Mouse (Mus musculus) liver, embryonic 14.5 days (tissue): ENCODE results near the gene Arhgap22. TPM values are rescaled to one million over a fixed set of nuclear protein-coding genes. Genes with fewer than 3 reads are reported as not detected.
A peak's percentile ranks its signal among the peaks of the same experiment; 100 is the strongest.

ENCODE experiments used
- ATAC-seq: fragments of 200-750 bp; cut with Nextera tagmentation; 2 replicates; pipeline ENCODE4 v1.8.0; 2017; ENCODE audit warnings: moderate number of reproducible peaks, mild to moderate bottlenecking, moderate library complexity; ENCODE audit not compliant: insufficient read depth
- DNase-seq, 3 experiments: peaks; one replicate each; pipeline ENCODE4 v3.0.0-alpha.2; 2012 to 2013; ENCODE audit warnings: low read depth in 3 of 3, low spot score in 3 of 3
- H3K27ac ChIP-seq: fragments of 300-500 bp; sonication (generic); 2 replicates; pipeline ENCODE4 v1.5.1; 2014; ENCODE audit warnings: moderate library complexity, mild to moderate bottlenecking, control low read depth, inconsistent platforms
- H3K27me3 ChIP-seq: fragments of 300-500 bp; sonication (generic); 2 replicates; pipeline ENCODE4 v1.6.1; 2014; ENCODE audit warnings: mild to moderate bottlenecking, low read length, moderate library complexity; ENCODE audit not compliant: control insufficient read depth, insufficient read depth
- H3K36me3 ChIP-seq: fragments of 300-500 bp; sonication (generic); replicated peaks from 2 replicates; pipeline ENCODE4 v1.6.1; 2014; ENCODE audit warnings: low read depth; ENCODE audit not compliant: control insufficient read depth, insufficient read depth
- H3K4me1 ChIP-seq, 2 experiments: fragments of 200-500 bp in 1 of 2; fragments of 300-500 bp in 1 of 2; sonication (generic) in 1 of 2; replicated peaks; 2 replicates each; pipeline ENCODE4 v1.6.1; 2012 to 2014; ENCODE audit warnings: antibody characterized with exemption in 1 of 2, inconsistent platforms in 1 of 2, low read length in 1 of 2; ENCODE audit not compliant: control insufficient read depth in 2 of 2, insufficient read depth in 2 of 2
- H3K4me2 ChIP-seq: fragments of 300-500 bp; sonication (generic); 2 replicates; pipeline ENCODE4 v1.6.1; 2014; ENCODE audit warnings: low read depth, mild to moderate bottlenecking, control low read depth, moderate library complexity
- H3K4me3 ChIP-seq, 2 experiments: fragments of 200-500 bp in 1 of 2; fragments of 300-500 bp in 1 of 2; sonication (generic) in 1 of 2; 2 replicates each; pipeline ENCODE4 v1.5.1; 2012 to 2014; ENCODE audit warnings: low read depth in 2 of 2, low read length in 2 of 2, mild to moderate bottlenecking in 2 of 2, control low read depth in 1 of 2, inconsistent platforms in 1 of 2, moderate library complexity in 1 of 2; ENCODE audit not compliant: insufficient read depth in 1 of 2
- H3K9ac ChIP-seq: fragments of 300-500 bp; sonication (generic); replicated peaks from 2 replicates; pipeline ENCODE4 v1.6.1; 2014; ENCODE audit warnings: mild to moderate bottlenecking, control low read depth, moderate library complexity
- H3K9me3 ChIP-seq: fragments of 300-500 bp; sonication (generic); 2 replicates; pipeline ENCODE4 v1.6.1; 2016; ENCODE audit warnings: low read length, mixed read lengths; ENCODE audit not compliant: control insufficient read depth
- CTCF ChIP-seq: IDR thresholded peaks from 2 replicates; pipeline ENCODE4 v1.5.1; 2016; ENCODE audit warnings: antibody characterized with exemption, low read depth, control low read depth
- EP300 ChIP-seq: IDR thresholded peaks from 2 replicates; pipeline ENCODE4 v1.6.1; 2016; ENCODE audit warnings: antibody characterized with exemption, low read depth
- WGBS: fragments of 180-500 bp; shearing (Covaris S2); extraction: QIAGEN DNeasy Blood & Tissue Kit; methylation state at CpG from one replicate; pipeline ENCODE4 v1.1.7; 2014; ENCODE audit not compliant: insufficient replicate concordance; 5-methylcytosine and 5-hydroxymethylcytosine counted together
- polyA plus RNA-seq, 2 experiments: library from polyadenylated mRNA; depleted of rRNA in 1 of 2; stranded (reverse) in 1 of 2; unstranded in 1 of 2; fragments of >200 nt; fragmentation: Nextera tagmentation in 1 of 2; extraction: Ambion mirVana in 1 of 2; gene quantifications; 2 replicates each; pipeline versions ENCODE4 v1.2.1 to v1.2.3; 2012 to 2014

Gene Arhgap22
- polyA plus RNA-seq, 2 experiments, result 2.0 to 2.6 TPM

- Histone ChIP-seq H3K9me3 (no peaks in the 10 kb centered on the region), H3K4me1 (no peaks in the 10 kb centered on the region; a peak in 1 of 4 replicates), H3K27ac (no peak overlapping the region), H3K9ac (no peak overlapping the region), H3K36me3 (no peaks in the 10 kb centered on the region), H3K27me3 (no peaks in the 10 kb centered on the region), H3K4me2 (no peak overlapping the region), H3K4me3 (no peak overlapping the region)
- no peak for ATAC-seq
- DNase-seq, result no peak
- WGBS, result 37% methylated on average over 2 of the region's 2 CpGs
- TF ChIP-seq CTCF (no peak), EP300 (no peak)
Measured at GRCm38 (mm10) chr14:33243261-33243660, 29.4 kb downstream of the Arhgap22 start.

- H3K27me3 ChIP-seq, result no peaks in the 10 kb centered on the region
- no peak overlapping the region for H3K9ac ChIP-seq
- H3K4me3 ChIP-seq, result no peak overlapping the region
- no peak for TF ChIP-seq EP300
- TF ChIP-seq CTCF, result no peak
- no peaks in the 10 kb centered on the region for H3K9me3 ChIP-seq
- no peak for ATAC-seq
- 52% methylated on average over 3 of the region's 3 CpGs for WGBS
- no peak for DNase-seq
- no peaks in the 10 kb centered on the region for H3K36me3 ChIP-seq
- H3K4me1 ChIP-seq, result no peaks in the 10 kb centered on the region; a peak in 1 of 4 replicates
- H3K27ac ChIP-seq, result no peak overlapping the region
- H3K4me2 ChIP-seq, result no peak overlapping the region
Measured at GRCm38 (mm10) chr14:33244519-33244918, 30.7 kb downstream of the Arhgap22 start.

GRCm38 (mm10) chr14:33244946-33245345 lies 31.1 kb downstream of the Arhgap22 start:
- Histone ChIP-seq H3K27me3 (no peaks in the 10 kb centered on the region), H3K4me2 (no peak overlapping the region), H3K4me1 (no peaks in the 10 kb centered on the region; a peak in 1 of 4 replicates), H3K27ac (no peak overlapping the region), H3K9ac (no peak overlapping the region), H3K9me3 (no peaks in the 10 kb centered on the region), H3K4me3 (no peak overlapping the region), H3K36me3 (no peaks in the 10 kb centered on the region)
- DNase-seq (no peak), ATAC-seq (no peak)
- TF ChIP-seq CTCF, result no peak
- TF ChIP-seq EP300, result no peak
- WGBS, result 41% methylated on average over 2 of the region's 2 CpGs

- 50% methylated on average over 8 of the region's 8 CpGs for WGBS
- ATAC-seq, result no peak
- Histone ChIP-seq H3K27ac (no peak overlapping the region), H3K4me3 (no peak overlapping the region), H3K36me3 (no peaks in the 10 kb centered on the region), H3K9ac (no peak overlapping the region), H3K4me2 (no peak overlapping the region), H3K9me3 (no peaks in the 10 kb centered on the region), H3K27me3 (peaks cover 6% of the 10 kb centered on the region; the same call in 1 of the 2 replicates), H3K4me1 (peaks cover 0 to 3% of the 10 kb centered on the region in 2 experiments; a peak in 1 of 4 replicates)
- TF ChIP-seq CTCF (peak; percentile 53), EP300 (no peak)
- DNase-seq, result peak in 2 of 3 experiments; percentile 7 to 13
Measured at GRCm38 (mm10) chr14:33246476-33246875, 32.6 kb downstream of the Arhgap22 start.

- WGBS, result 14% methylated on average over 11 of the region's 11 CpGs
- peak in 1 of 3 experiments; percentile 4 for DNase-seq
- no peak for ATAC-seq
Measured at GRCm38 (mm10) chr14:33247623-33248022, 33.8 kb downstream of the Arhgap22 start.

More at GRCm38 (mm10) chr14:33247623-33248022, 33.8 kb downstream of the Arhgap22 start:
- H3K9ac ChIP-seq, result no peak overlapping the region
- peaks cover 6% of the 10 kb centered on the region; the same call in 1 of the 2 replicates for H3K27me3 ChIP-seq
- TF ChIP-seq CTCF, result no peak
- TF ChIP-seq EP300, result no peak
- H3K4me3 ChIP-seq, result no peak overlapping the region
- H3K9me3 ChIP-seq, result no peaks in the 10 kb centered on the region
- no peaks in the 10 kb centered on the region for H3K36me3 ChIP-seq
- H3K27ac ChIP-seq, result no peak overlapping the region
- H3K4me2 ChIP-seq, result no peak overlapping the region
- H3K4me1 ChIP-seq, result peaks cover 0 to 3% of the 10 kb centered on the region in 2 experiments; a peak in 1 of 4 replicates
